Mouse (Mus musculus) T-helper 17 cell (primary cell): ENCODE data around the gene Skint6.
"Not testable (repeated sequence)": the region's sequence is repeated elsewhere in the genome, so short reads cannot be mapped to it uniquely, and the experiment has no call there.

Experiments used
- in situ Hi-C, 2 experiments: fragments of 300-600 bp; cut with MboI, MseI; formaldehyde crosslinking; loops; 1 replicate in 1 of 2; 2 replicates in 1 of 2; pipeline ENCODE4 v1.15.1; 2025; ENCODE audit warnings: high pct_unique_total_duplicates in 2 of 2

Skint6 gene

GRCm38 (mm10) chr4:113286873-113287272 lies at the start of gene Skint6:
Gene Skint6 (minus strand): TSS chr4:113286973.
- in situ Hi-C loops, result no loop called here

GRCm38 (mm10) chr4:113320911-113321310 lies 34.1 kb upstream of the Skint6 start:
- in situ Hi-C loops, result no loop called here

GRCm38 (mm10) chr4:113301773-113302473 lies 15.2 kb upstream of the Skint6 start:
- in situ Hi-C loops, result no loop called here

- in situ Hi-C loops, result no loop called here
Observed at GRCm38 (mm10) chr4:113263363-113264060, 23.3 kb downstream of the Skint6 start.

- in situ Hi-C loops, result no loop called here
Observed at GRCm38 (mm10) chr4:113245808-113246207, 41.0 kb downstream of the Skint6 start.

GRCm38 (mm10) chr4:113067621-113068020 lies 219.2 kb downstream of the Skint6 start:
- in situ Hi-C loops, result no loop called here

- in situ Hi-C loops, result not testable (repeated sequence)
Observed at GRCm38 (mm10) chr4:112979160-112979559, 307.6 kb downstream of the Skint6 start.

GRCm38 (mm10) chr4:112790646-112791045 lies 496.1 kb downstream of the Skint6 start:
- in situ Hi-C loops, result no loop called here

- in situ Hi-C loops, result no loop called here
Observed at GRCm38 (mm10) chr4:112774766-112775165, 512.0 kb downstream of the Skint6 start, which contains the start of gene Skint10. Gene Skint10 (minus strand): TSS chr4:112774866.
